Mouse (Mus musculus): ENCODE measurements around the gene Adamts3.

DNA sequence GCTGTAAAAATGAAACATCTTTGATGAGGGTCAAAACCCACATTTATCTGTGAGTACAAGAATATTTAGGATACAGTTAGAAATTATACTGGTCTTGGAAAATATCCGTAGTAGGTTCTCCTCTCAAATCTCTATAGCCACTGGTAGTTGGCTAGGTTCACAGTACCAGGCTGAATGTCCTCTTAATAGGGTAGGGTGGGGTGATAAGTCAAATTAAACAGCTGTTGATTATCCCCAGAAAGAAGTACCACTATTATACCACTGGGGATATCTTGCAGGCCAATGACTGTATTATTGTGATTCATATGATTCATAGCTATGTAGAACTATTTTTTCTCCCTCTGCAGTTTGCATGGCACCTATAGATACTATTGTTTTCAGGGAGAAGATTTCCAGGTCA lies 228.8 kb downstream of the Adamts3 start:
- TF ChIP-seq CTCF (IDR thresholded peaks at IDR 0.05; ENCODE audit: borderline replicate concordance, extremely low read depth, insufficient read depth, insufficient read length) (no peak), POLR2A (IDR thresholded peaks at IDR 0.05; ENCODE audit: borderline replicate concordance, extremely low read depth, insufficient read depth, insufficient read length, poor library complexity, severe bottlenecking) (no peak)
